ENCODE assay signal across 19 mouse cellular contexts in the genomic region with DNA sequence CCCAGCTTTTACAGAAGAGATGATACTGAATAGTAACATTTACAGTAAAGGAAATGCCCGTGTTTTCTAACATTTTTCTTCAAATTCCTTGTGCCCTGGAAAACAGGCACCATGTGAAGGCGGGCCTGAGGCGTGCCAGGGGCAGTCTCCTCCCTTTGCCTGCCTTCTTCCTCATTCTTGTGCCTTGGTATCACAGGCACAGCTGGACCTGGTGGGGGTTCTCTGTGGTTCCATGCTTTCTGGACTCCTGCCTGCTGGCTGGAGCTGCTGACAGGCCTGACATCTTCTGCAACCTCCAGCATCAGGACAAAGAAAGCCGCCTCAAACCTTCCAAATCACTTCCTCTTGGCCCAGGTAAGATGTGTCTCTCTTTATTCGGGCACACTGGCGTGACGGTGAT. TPM values are rescaled to one million over a fixed set of nuclear protein-coding genes. Genes with fewer than 3 reads are reported as not detected.
A peak's percentile ranks its signal among the peaks of the same experiment; 100 is the strongest.
DNase-seq lines count a peak whose midpoint lies in the region; ATAC-seq and TF ChIP-seq lines count a peak whose summit lies in the region.
"Had no signal": no experiment of that assay in that cellular context is flagged by ENCODE, and none has a peak within 500 bp of the region (broad histone marks: within the 10 kb centered on the region; RNA-seq: fewer than 3 reads in every experiment).

No protein-coding gene starts in this region.

- TF ChIP-seq POLR2A in small intestine, adult 2 months (IDR thresholded peaks at IDR 0.05; ENCODE audit: low read depth, low read length), result no peak

- peak; percentile 14 for DNase-seq in gastrocnemius, adult 2 months
- no peak for DNase-seq in gastrocnemius, postnatal 14 days
- DNase-seq in ovary, adult 18-20 months (ENCODE audit: low spot score), result peak; percentile 51
- no peak for DNase-seq in ovary, postnatal 10 days (ENCODE audit: low spot score)
- DNase-seq in heart, postnatal 4 days, result peak; percentile 24
- no peak for DNase-seq in liver, embryonic 11.5 days (ENCODE audit: low spot score)
- no peak for DNase-seq in left cerebral cortex, postnatal 36 days (ENCODE audit: low spot score in 2 of 2)
- DNase-seq: cerebellum, adult 11-12 months; kidney, adult 8-10 months; right cerebral cortex, adult 18-20 months had no signal

- no peaks in the 10 kb centered on the region for H3K36me3 ChIP-seq in small intestine, adult 2 months (ENCODE audit: control insufficient read depth, insufficient read depth, low read length)
- no peaks in the 10 kb centered on the region for H3K36me3 ChIP-seq in liver, embryonic 11.5 days (ENCODE audit: control insufficient read depth, insufficient read depth, low read length)
- H3K36me3 ChIP-seq: G1E; hindbrain, embryonic 13.5 days; neural tube, embryonic 12.5 days had no signal

- no peaks in the 10 kb centered on the region for H3K9me3 ChIP-seq in liver, embryonic 11.5 days (ENCODE audit: control insufficient read depth, low read length)
- H3K9me3 ChIP-seq: G1E; hindbrain, embryonic 13.5 days; neural tube, embryonic 12.5 days had no signal

- H3K27ac ChIP-seq in gastrocnemius, adult 2 months, result no peak overlapping the region
- H3K27ac ChIP-seq in small intestine, adult 2 months (ENCODE audit: insufficient read depth, low read depth, low read length), result peak overlapping the region; percentile 27; the same call in 1 of the 2 replicates
- no peak overlapping the region for H3K27ac ChIP-seq in liver, embryonic 11.5 days (ENCODE audit: low read depth, low read length)
- H3K27ac ChIP-seq: hindbrain, embryonic 13.5 days; neural tube, embryonic 12.5 days had no signal

- H3K27me3 ChIP-seq in small intestine, adult 2 months (ENCODE audit: control insufficient read depth, insufficient read depth, low read length), result no peaks in the 10 kb centered on the region
- no peaks in the 10 kb centered on the region for H3K27me3 ChIP-seq in liver, embryonic 11.5 days (replicated peaks; ENCODE audit: control insufficient read depth, insufficient read depth, low read length)
- H3K27me3 ChIP-seq: hindbrain, embryonic 13.5 days; neural tube, embryonic 12.5 days had no signal

- H3K9ac ChIP-seq in liver, embryonic 11.5 days (ENCODE audit: low read depth, low read length), result no peak overlapping the region
- H3K9ac ChIP-seq: hindbrain, embryonic 13.5 days; neural tube, embryonic 12.5 days had no signal

- H3K4me2 ChIP-seq in liver, embryonic 11.5 days, result no peak overlapping the region
- H3K4me2 ChIP-seq: hindbrain, embryonic 13.5 days; neural tube, embryonic 12.5 days had no signal

- no peak overlapping the region for H3K4me3 ChIP-seq in gastrocnemius, adult 2 months
- H3K4me3 ChIP-seq in small intestine, adult 2 months (ENCODE audit: low read depth, low read length), result peak overlapping the region; percentile 57
- H3K4me3 ChIP-seq in liver, embryonic 11.5 days (ENCODE audit: low read depth, low read length), result no peak overlapping the region
- H3K4me3 ChIP-seq: hindbrain, embryonic 13.5 days; layer of hippocampus, adult 2 months; neural tube, embryonic 12.5 days had no signal

- peaks cover 11% of the 10 kb centered on the region for H3K4me1 ChIP-seq in small intestine, adult 2 months (ENCODE audit: control insufficient read depth, insufficient read depth, insufficient read length, low read length)
- no peaks in the 10 kb centered on the region for H3K4me1 ChIP-seq in liver, embryonic 11.5 days (replicated peaks; ENCODE audit: control insufficient read depth, insufficient read depth, low read length)
- H3K4me1 ChIP-seq: hindbrain, embryonic 13.5 days; neural tube, embryonic 12.5 days had no signal

- ATAC-seq in liver, embryonic 11.5 days (replicated peaks; ENCODE audit: low FRiP score), result no peak
- ATAC-seq: midbrain, embryonic 16.5 days had no signal

- TF ChIP-seq CTCF in gastrocnemius, adult 2 months (IDR thresholded peaks at IDR 0.05), result no peak
- no peak for TF ChIP-seq CTCF in small intestine, adult 2 months (IDR thresholded peaks at IDR 0.05; ENCODE audit: extremely low read depth, insufficient read length, insufficient replicate concordance, low read depth, low read length)

- intact Hi-C loops in gastrocnemius, adult 2 months (cut with DNase I), result no loop called here
- intact Hi-C loops in gastrocnemius, postnatal 14 days (cut with DNase I; ENCODE audit: low total_unique reads), result no loop called here
- intact Hi-C loops in left cerebral cortex, postnatal 36 days (cut with DNase I), result no loop called here

- 33% methylated on average over 7 of the region's 7 CpGs for WGBS in small intestine, adult 2 months
- 72% methylated on average over 7 of the region's 7 CpGs for whole genome bisulfite sequencing in liver, embryonic 11.5 days

RNA-seq across cellular contexts. Expression of gene Tex12, which starts 4.0 kb away (rescaled TPM):
- total RNA-seq in gastrocnemius, adult 2 months (2021), result not detected
- not detected for total RNA-seq in gastrocnemius, postnatal 14 days (2021)
- total RNA-seq in heart, postnatal 4 days (2021), result not detected
- 0.10 TPM in 1 of 2 replicates, not detected in the other for polyA plus RNA-seq in small intestine, adult 2 months (2012; rRNA removed)
- polyA plus RNA-seq in liver, embryonic 11.5 days (2014; fragmentation: Nextera tagmentation; extraction: Ambion mirVana), result not detected in 2 replicates
- total RNA-seq in left cerebral cortex, postnatal 36 days (2021), result not detected
- total RNA-seq: G1E; layer of hippocampus, adult 2 months; left cerebral cortex, adult 8-10 months had no signal
- polyA plus RNA-seq: G1E; gonadal fat pad, adult 2 months; spleen, adult 2 months had no signal

RNA-seq across cellular contexts. Expression of gene Bco2, which starts 10.2 kb away (rescaled TPM):
- under 1 TPM; 0.26 to 0.45 TPM for total RNA-seq in gastrocnemius, adult 2 months (2021)
- under 1 TPM; 0.13 to 0.18 TPM for total RNA-seq in gastrocnemius, postnatal 14 days (2021)
- under 1 TPM; 0.12 to 0.20 TPM for total RNA-seq in heart, postnatal 4 days (2021)
- 5.5 and 8.5 TPM in 2 replicates for polyA plus RNA-seq in small intestine, adult 2 months (2012; rRNA removed)
- polyA plus RNA-seq in liver, embryonic 11.5 days (2014; fragmentation: Nextera tagmentation; extraction: Ambion mirVana), result 0.22 and 0.27 TPM in 2 replicates
- 1 to 10 TPM; 2.7 to 3.1 TPM for total RNA-seq in left cerebral cortex, postnatal 36 days (2021)
- polyA plus RNA-seq: G1E had no signal

RNA-seq across cellular contexts. Expression of gene Il18, which starts 10.5 kb away (rescaled TPM):
- 1 to 10 TPM in 1 of 2 experiments, under 1 TPM in 1; 0.87 to 1.0 TPM for total RNA-seq in gastrocnemius, adult 2 months (2021)
- under 1 TPM; 0.53 to 0.74 TPM for total RNA-seq in gastrocnemius, postnatal 14 days (2021)
- total RNA-seq in heart, postnatal 4 days (2021), result 1 to 10 TPM; 1.3 to 2.0 TPM
- 5.7 and 11.2 TPM in 2 replicates for polyA plus RNA-seq in small intestine, adult 2 months (2012; rRNA removed)
- 3.0 and 3.4 TPM in 2 replicates for polyA plus RNA-seq in liver, embryonic 11.5 days (2014; fragmentation: Nextera tagmentation; extraction: Ambion mirVana)
- total RNA-seq in left cerebral cortex, postnatal 36 days (2021), result 10 to 100 TPM; 24.7 to 26.7 TPM
- total RNA-seq: G1E had no signal
- polyA plus RNA-seq: G1E had no signal

RNA-seq across cellular contexts. Expression of gene Pts, which starts 36.6 kb away (rescaled TPM):
- total RNA-seq in gastrocnemius, adult 2 months (2021), result 10 to 100 TPM; 10.4 to 11.9 TPM
- 10 to 100 TPM; 10.9 to 11.4 TPM for total RNA-seq in gastrocnemius, postnatal 14 days (2021)
- 10 to 100 TPM; 27.7 to 36.5 TPM for total RNA-seq in heart, postnatal 4 days (2021)
- 10.4 and 14.9 TPM in 2 replicates for polyA plus RNA-seq in small intestine, adult 2 months (2012; rRNA removed)
- polyA plus RNA-seq in liver, embryonic 11.5 days (2014; fragmentation: Nextera tagmentation; extraction: Ambion mirVana), result 69.4 and 70.1 TPM in 2 replicates
- 10 to 100 TPM; 33.4 to 34.0 TPM for total RNA-seq in left cerebral cortex, postnatal 36 days (2021)

RNA-seq across cellular contexts. Expression of gene Sdhd, which starts 38.4 kb away (rescaled TPM):
- total RNA-seq in gastrocnemius, adult 2 months (2021), result 100 to 1,000 TPM; 269 to 419 TPM
- 100 to 1,000 TPM; 334 to 384 TPM for total RNA-seq in gastrocnemius, postnatal 14 days (2021)
- total RNA-seq in heart, postnatal 4 days (2021), result 100 to 1,000 TPM; 664 to 695 TPM
- 307 and 325 TPM in 2 replicates for polyA plus RNA-seq in small intestine, adult 2 months (2012; rRNA removed)
- 503 and 533 TPM in 2 replicates for polyA plus RNA-seq in liver, embryonic 11.5 days (2014; fragmentation: Nextera tagmentation; extraction: Ambion mirVana)
- 100 to 1,000 TPM; 105 to 110 TPM for total RNA-seq in left cerebral cortex, postnatal 36 days (2021)

Comparison
In these comparisons a context has a peak if more than half of its experiments do, and no peak if none do; other contexts are left out.
1. DNase-seq: peak in gastrocnemius, adult 2 months (single experiment), ovary, adult 18-20 months (single experiment) and heart, postnatal 4 days (single experiment); none in gastrocnemius, postnatal 14 days (single experiment), ovary, postnatal 10 days (single experiment), liver, embryonic 11.5 days (single experiment) and left cerebral cortex, postnatal 36 days (0 of 2).
2. RNA of gene Il18, which starts 10.5 kb away (total RNA-seq): 24.7 to 26.7 TPM in left cerebral cortex, postnatal 36 days; 1.3 to 2.0 TPM in heart, postnatal 4 days, 0.87 to 1.0 TPM in gastrocnemius, adult 2 months and 0.53 to 0.74 TPM in gastrocnemius, postnatal 14 days; every median in the first group is over 4 times any median in the second.